Mouse (Mus musculus): ENCODE results near the gene Pdxdc1. TPM values are rescaled to one million over a fixed set of nuclear protein-coding genes. Genes with fewer than 3 reads are reported as not detected.

Gene Pdxdc1
- polyA plus RNA-seq, 1 experiment, result 26.7 TPM

GRCm38 (mm10) chr16:13896357-13896756 is 6.6 kb downstream of the Pdxdc1 start:
- TF ChIP-seq GATA1 (IDR thresholded peaks at IDR 0.05; ENCODE audit: low read length), result peak; percentile 26

- no peak for TF ChIP-seq GATA1 (IDR thresholded peaks at IDR 0.05; ENCODE audit: low read length)
These were observed 7.2 kb downstream of the Pdxdc1 start for GRCm38 (mm10) chr16:13895740-13896139.

GRCm38 (mm10) chr16:13894097-13894496 is 8.8 kb downstream of the Pdxdc1 start:
- no peak for TF ChIP-seq GATA1 (IDR thresholded peaks at IDR 0.05; ENCODE audit: low read length)

- TF ChIP-seq GATA1 (IDR thresholded peaks at IDR 0.05; ENCODE audit: low read length), result no peak
These were observed 10.1 kb downstream of the Pdxdc1 start for GRCm38 (mm10) chr16:13892850-13893249.

GRCm38 (mm10) chr16:13890449-13890848 is 12.5 kb downstream of the Pdxdc1 start:
- TF ChIP-seq GATA1 (IDR thresholded peaks at IDR 0.05; ENCODE audit: low read length), result no peak

GRCm38 (mm10) chr16:13883094-13883774 is 19.7 kb downstream of the Pdxdc1 start:
- no peak for TF ChIP-seq GATA1 (IDR thresholded peaks at IDR 0.05; ENCODE audit: low read length)

- no peak for TF ChIP-seq GATA1 (IDR thresholded peaks at IDR 0.05; ENCODE audit: low read length)
These were observed 27.4 kb downstream of the Pdxdc1 start for GRCm38 (mm10) chr16:13875483-13875882.

- no peak for TF ChIP-seq GATA1 (IDR thresholded peaks at IDR 0.05; ENCODE audit: low read length)
These were observed 34.9 kb downstream of the Pdxdc1 start for GRCm38 (mm10) chr16:13867910-13868514.

- no peak for TF ChIP-seq GATA1 (IDR thresholded peaks at IDR 0.05; ENCODE audit: low read length)
These were observed 36.3 kb downstream of the Pdxdc1 start for GRCm38 (mm10) chr16:13866616-13867015.

- TF ChIP-seq GATA1 (IDR thresholded peaks at IDR 0.05; ENCODE audit: low read length), result no peak
These were observed 36.9 kb downstream of the Pdxdc1 start for GRCm38 (mm10) chr16:13866076-13866475.

GRCm38 (mm10) chr16:13853886-13854285 is 49.0 kb downstream of the Pdxdc1 start:
- TF ChIP-seq GATA1 (IDR thresholded peaks at IDR 0.05; ENCODE audit: low read length), result no peak

- no peak for TF ChIP-seq GATA1 (IDR thresholded peaks at IDR 0.05; ENCODE audit: low read length)
These were observed 51.5 kb downstream of the Pdxdc1 start for GRCm38 (mm10) chr16:13851446-13851845.

GRCm38 (mm10) chr16:13848310-13848709 is 54.6 kb downstream of the Pdxdc1 start:
- peak; percentile 74 for TF ChIP-seq GATA1 (IDR thresholded peaks at IDR 0.05; ENCODE audit: low read length)

GRCm38 (mm10) chr16:13846675-13847074 is 56.3 kb downstream of the Pdxdc1 start:
- no peak for TF ChIP-seq GATA1 (IDR thresholded peaks at IDR 0.05; ENCODE audit: low read length)

GRCm38 (mm10) chr16:13845031-13845430 is 57.9 kb downstream of the Pdxdc1 start:
- no peak for TF ChIP-seq GATA1 (IDR thresholded peaks at IDR 0.05; ENCODE audit: low read length)

- no peak for TF ChIP-seq GATA1 (IDR thresholded peaks at IDR 0.05; ENCODE audit: low read length)
These were observed 62.0 kb downstream of the Pdxdc1 start for GRCm38 (mm10) chr16:13840956-13841355.

GRCm38 (mm10) chr16:13840056-13840455 is 62.9 kb downstream of the Pdxdc1 start:
- no peak for TF ChIP-seq GATA1 (IDR thresholded peaks at IDR 0.05; ENCODE audit: low read length)
